21 mouse cellular contexts compared by ENCODE assay signal in genomic region chr10:82849686-82850353, GRCm38 (mm10). TPM values are rescaled to one million over a fixed set of nuclear protein-coding genes. Genes with fewer than 3 reads are reported as not detected.
DNase-seq lines count a peak whose midpoint lies in the region; ATAC-seq and TF ChIP-seq lines count a peak whose summit lies in the region.
"Had no signal": no experiment of that assay in that cellular context is flagged by ENCODE, and none has a peak within 500 bp of the region (broad histone marks: within the 10 kb centered on the region; RNA-seq: fewer than 3 reads in every experiment).

No protein-coding gene starts in this region.

- in situ Hi-C loops in Patski (cut with MboI; ENCODE audit: low pct_unique_long_range_greater_than_20kb), result no loop called here

- no peaks in the 10 kb centered on the region for H3K27me3 ChIP-seq in Patski
- H3K27me3 ChIP-seq: embryonic facial prominence, embryonic 15.5 days; forebrain, embryonic 15.5 days; intestine, embryonic 15.5 days; liver, embryonic 13.5 days; midbrain, embryonic 12.5 days had no signal

- peak; percentile 35 for DNase-seq in heart, adult 11 months
- no peak for DNase-seq in heart, postnatal 4 days
- peak; percentile 18 to 52 for DNase-seq in kidney, postnatal 4 days
- no peak for DNase-seq in kidney, adult 9 months
- DNase-seq in Patski (ENCODE audit: low read depth, low spot score), result peak; percentile 97
- peak; percentile 53 for DNase-seq in forelimb bud, embryonic 11.5 days (ENCODE audit: low read depth, low spot score)
- DNase-seq in right cerebral cortex, postnatal 36 days (ENCODE audit: low spot score in 2 of 2), result no peak
- DNase-seq in adrenal gland, postnatal 25 days, result no peak
- DNase-seq: cerebellum, adult 11-12 months; cerebellum, postnatal 10 days; gastrocnemius, postnatal 10 days; liver, embryonic 13.5 days; lung, embryonic 14.5 days; right cerebral cortex, postnatal 14 days; spleen, adult 18-20 months; thymus, postnatal 14 days had no signal

- CTCF ChIA-PET in Patski (lab: Charles Lee), result interaction anchor here (1.8 to 2.4 kb wide), 3 partner anchors 10 to 38 kb away, joined by 7 to 14 read pairs (median 10); no protein-coding TSS in a partner anchor

- TF ChIP-seq CTCF in Patski (IDR thresholded peaks at IDR 0.05), result no peak

- POLR2A ChIA-PET in Patski (lab: Charles Lee), result interaction anchor here (0.7 to 1.4 kb wide), 3 partner anchors 10 to 20 kb away, joined by 3 to 8 read pairs (median 5); no protein-coding TSS in a partner anchor

- ATAC-seq in Patski, result peak; percentile 67
- ATAC-seq: forebrain, embryonic 15.5 days; hindbrain, embryonic 16.5 days; intestine, embryonic 15.5 days had no signal

RNA-seq across cellular contexts. Expression of gene Txnrd1, which starts 16.1 kb away (rescaled TPM):
- 10 to 100 TPM; 51.8 to 60.5 TPM for total RNA-seq in heart, postnatal 4 days (2021)
- 124 TPM for polyA plus RNA-seq in Patski (2021)
- 118 and 136 TPM in 2 replicates for total RNA-seq in adrenal gland, postnatal 25 days (2021)

RNA-seq across cellular contexts. Expression of gene Eid3, which starts 16.6 kb away (rescaled TPM):
- 1 to 10 TPM; 2.0 to 2.5 TPM for total RNA-seq in heart, postnatal 4 days (2021)
- polyA plus RNA-seq in Patski (2021), result 0.90 TPM
- total RNA-seq in adrenal gland, postnatal 25 days (2021), result 4.6 TPM in 2 replicates

Comparison
In these comparisons a context has a peak if more than half of its experiments do, and no peak if none do; other contexts are left out.
1. DNase-seq: peak in heart, adult 11 months (single experiment), kidney, postnatal 4 days (2 of 2), Patski (single experiment) and forelimb bud, embryonic 11.5 days (single experiment); none in heart, postnatal 4 days (single experiment), kidney, adult 9 months (single experiment), right cerebral cortex, postnatal 36 days (0 of 2) and adrenal gland, postnatal 25 days (single experiment).